In genomic region chr10:93301831-93302230, GRCm38 (mm10) we compare ENCODE assay signal across 20 mouse cellular contexts. TPM values are rescaled to one million over a fixed set of nuclear protein-coding genes. Genes with fewer than 3 reads are reported as not detected.
DNase-seq lines count a peak whose midpoint lies in the region; ATAC-seq and TF ChIP-seq lines count a peak whose summit lies in the region.
"Had no signal": no experiment of that assay in that cellular context is flagged by ENCODE, and none has a peak within 500 bp of the region (broad histone marks: within the 10 kb centered on the region; RNA-seq: fewer than 3 reads in every experiment).

No protein-coding gene starts in this region.

- H3K4me3 ChIP-seq in heart, embryonic 13.5 days = no peak overlapping the region
- H3K4me3 ChIP-seq in heart, embryonic 10.5 days = no peak overlapping the region
- no peak overlapping the region for H3K4me3 ChIP-seq in kidney, embryonic 16.5 days (ENCODE audit: low read length)
- H3K4me3 ChIP-seq in kidney, embryonic 14.5 days (ENCODE audit: low read length) = no peak overlapping the region
- H3K4me3 ChIP-seq in embryonic facial prominence, embryonic 14.5 days (ENCODE audit: low read depth, low read length) = no peak overlapping the region
- no peak overlapping the region for H3K4me3 ChIP-seq in heart, postnatal 0 days (ENCODE audit: low read depth, low read length)
- H3K4me3 ChIP-seq: forebrain, embryonic 10.5 days; hindbrain, embryonic 12.5 days; liver, embryonic 13.5 days; lung, embryonic 15.5 days; neural tube, embryonic 15.5 days had no signal

- no peaks in the 10 kb centered on the region for H3K9me3 ChIP-seq in heart, embryonic 13.5 days
- H3K9me3 ChIP-seq in heart, embryonic 10.5 days = no peaks in the 10 kb centered on the region
- no peaks in the 10 kb centered on the region for H3K9me3 ChIP-seq in kidney, embryonic 16.5 days (ENCODE audit: low read length)
- no peaks in the 10 kb centered on the region for H3K9me3 ChIP-seq in kidney, embryonic 14.5 days (ENCODE audit: control insufficient read depth, low read length)
- H3K9me3 ChIP-seq in embryonic facial prominence, embryonic 14.5 days (ENCODE audit: control insufficient read depth, low read length) = no peaks in the 10 kb centered on the region
- no peaks in the 10 kb centered on the region for H3K9me3 ChIP-seq in heart, postnatal 0 days (replicated peaks; ENCODE audit: control insufficient read depth, low read length)
- H3K9me3 ChIP-seq: forebrain, embryonic 10.5 days; hindbrain, embryonic 12.5 days; liver, embryonic 13.5 days; lung, embryonic 15.5 days; neural tube, embryonic 15.5 days had no signal

- H3K4me2 ChIP-seq in heart, embryonic 13.5 days = peak overlapping the region; percentile 2; the same call in 1 of the 2 replicates
- H3K4me2 ChIP-seq in kidney, embryonic 16.5 days (replicated peaks; ENCODE audit: low read depth, low read length) = 0 out of 2 replicates have a peak overlapping the region, but pooled peaks have one; percentile 4
- H3K4me2 ChIP-seq in kidney, embryonic 14.5 days (replicated peaks; ENCODE audit: low read depth, low read length) = no peak overlapping the region
- H3K4me2 ChIP-seq in embryonic facial prominence, embryonic 14.5 days (ENCODE audit: low read depth, low read length) = no peak overlapping the region
- H3K4me2 ChIP-seq in heart, postnatal 0 days (ENCODE audit: low read depth, low read length) = no peak overlapping the region
- H3K4me2 ChIP-seq: hindbrain, embryonic 12.5 days; liver, embryonic 13.5 days; lung, embryonic 15.5 days; neural tube, embryonic 15.5 days had no signal

- 57% methylated on average over 8 of the region's 8 CpGs for WGBS in heart, embryonic 13.5 days
- 58% methylated on average over 8 of the region's 8 CpGs for whole genome bisulfite sequencing in heart, embryonic 10.5 days
- WGBS in kidney, embryonic 16.5 days = 64% methylated on average over 8 of the region's 8 CpGs
- WGBS in kidney, embryonic 14.5 days = 62% methylated on average over 8 of the region's 8 CpGs
- WGBS in embryonic facial prominence, embryonic 14.5 days = 71% methylated on average over 8 of the region's 8 CpGs
- 62% methylated on average over 8 of the region's 8 CpGs for WGBS in heart, postnatal 0 days

- H3K4me1 ChIP-seq in heart, embryonic 13.5 days = peaks cover 57% of the 10 kb centered on the region
- H3K4me1 ChIP-seq in heart, embryonic 10.5 days = peaks cover 19% of the 10 kb centered on the region
- H3K4me1 ChIP-seq in kidney, embryonic 16.5 days (ENCODE audit: insufficient read depth, low read length) = peaks cover 23% of the 10 kb centered on the region
- 0 out of 2 replicates have a peak, but pooled peaks cover 6% of the 10 kb centered on the region for H3K4me1 ChIP-seq in kidney, embryonic 14.5 days (ENCODE audit: control insufficient read depth, insufficient read depth, low read length)
- peaks cover 20% of the 10 kb centered on the region for H3K4me1 ChIP-seq in embryonic facial prominence, embryonic 14.5 days (ENCODE audit: control insufficient read depth, insufficient read depth, low read length)
- H3K4me1 ChIP-seq in heart, postnatal 0 days (ENCODE audit: control insufficient read depth, insufficient read depth) = peaks cover 3% of the 10 kb centered on the region; the same call in 1 of the 2 replicates
- H3K4me1 ChIP-seq: neural tube, embryonic 15.5 days had no signal

- no peak overlapping the region for H3K9ac ChIP-seq in heart, embryonic 13.5 days
- no peak overlapping the region for H3K9ac ChIP-seq in kidney, embryonic 16.5 days (replicated peaks; ENCODE audit: low read length)
- H3K9ac ChIP-seq in kidney, embryonic 14.5 days (ENCODE audit: low read depth, low read length) = no peak overlapping the region
- H3K9ac ChIP-seq in embryonic facial prominence, embryonic 14.5 days (ENCODE audit: low read depth, low read length) = no peak overlapping the region
- no peak overlapping the region for H3K9ac ChIP-seq in heart, postnatal 0 days (replicated peaks; ENCODE audit: low read depth, low read length)
- H3K9ac ChIP-seq: forebrain, postnatal 0 days; hindbrain, embryonic 12.5 days; liver, embryonic 13.5 days; lung, embryonic 15.5 days; neural tube, embryonic 15.5 days had no signal

- ATAC-seq in heart, embryonic 13.5 days (ENCODE audit: extremely low read depth, insufficient number of reproducible peaks, low FRiP score, low TSS enrichment) = no peak
- ATAC-seq in kidney, embryonic 16.5 days (ENCODE audit: low FRiP score, low TSS enrichment) = no peak
- no peak for ATAC-seq in kidney, embryonic 14.5 days (ENCODE audit: low FRiP score, low TSS enrichment)
- ATAC-seq in embryonic facial prominence, embryonic 14.5 days (ENCODE audit: low read depth) = no peak
- no peak for ATAC-seq in heart, postnatal 0 days (ENCODE audit: insufficient read depth, low read depth)
- ATAC-seq: forebrain, postnatal 0 days; midbrain, embryonic 16.5 days had no signal

- no peak for DNase-seq in heart, embryonic 10.5 days (ENCODE audit: low spot score)
- DNase-seq in embryonic facial prominence, embryonic 14.5 days (ENCODE audit: low spot score) = no peak
- DNase-seq in heart, postnatal 0 days (ENCODE audit: low spot score) = no peak
- DNase-seq in embryo, embryonic 9.5 days (ENCODE audit: extremely low spot score) = no peak
- DNase-seq: adrenal gland, adult 8-10 months; cerebellum, postnatal 10 days; forebrain, postnatal 0 days; liver, embryonic 13.5 days; right cerebral cortex, postnatal 14 days; spleen, adult 18-20 months; thymus, adult 18-20 months; thymus, postnatal 4 days had no signal

- TF ChIP-seq EP300 in heart, postnatal 0 days (IDR thresholded peaks at IDR 0.05; ENCODE audit: low read depth) = no peak

- H3K27me3 ChIP-seq in heart, embryonic 13.5 days (replicated peaks) = no peaks in the 10 kb centered on the region
- H3K27me3 ChIP-seq in heart, embryonic 10.5 days (ENCODE audit: insufficient read depth, poor library complexity, severe bottlenecking) = no peaks in the 10 kb centered on the region
- no peaks in the 10 kb centered on the region for H3K27me3 ChIP-seq in kidney, embryonic 16.5 days (ENCODE audit: insufficient read depth, low read length)
- H3K27me3 ChIP-seq in kidney, embryonic 14.5 days (ENCODE audit: control insufficient read depth, insufficient read depth, low read length) = no peaks in the 10 kb centered on the region
- H3K27me3 ChIP-seq in embryonic facial prominence, embryonic 14.5 days (replicated peaks; ENCODE audit: control insufficient read depth, insufficient read depth, low read length) = no peaks in the 10 kb centered on the region
- no peaks in the 10 kb centered on the region for H3K27me3 ChIP-seq in heart, postnatal 0 days (ENCODE audit: control insufficient read depth, insufficient read depth, low read length)
- H3K27me3 ChIP-seq: hindbrain, embryonic 12.5 days; liver, embryonic 13.5 days; lung, embryonic 15.5 days; neural tube, embryonic 15.5 days had no signal

- no peak for TF ChIP-seq CTCF in heart, postnatal 0 days (IDR thresholded peaks at IDR 0.05; ENCODE audit: low read depth)

- peaks cover 7% of the 10 kb centered on the region; the same call in 1 of the 2 replicates for H3K36me3 ChIP-seq in heart, embryonic 13.5 days
- 0 out of 2 replicates have a peak, but pooled peaks cover 3% of the 10 kb centered on the region for H3K36me3 ChIP-seq in heart, embryonic 10.5 days
- H3K36me3 ChIP-seq in kidney, embryonic 16.5 days (ENCODE audit: insufficient read depth, low read length) = no peaks in the 10 kb centered on the region
- H3K36me3 ChIP-seq in kidney, embryonic 14.5 days (ENCODE audit: control insufficient read depth, insufficient read depth, low read length) = no peaks in the 10 kb centered on the region; the same call in 1 of the 2 replicates
- H3K36me3 ChIP-seq in embryonic facial prominence, embryonic 14.5 days (ENCODE audit: control insufficient read depth, insufficient read depth, low read length) = 0 out of 2 replicates have a peak, but pooled peaks cover 3% of the 10 kb centered on the region
- no peaks in the 10 kb centered on the region for H3K36me3 ChIP-seq in heart, postnatal 0 days (replicated peaks; ENCODE audit: control insufficient read depth, insufficient read depth, low read length)
- H3K36me3 ChIP-seq: forebrain, embryonic 10.5 days; hindbrain, embryonic 12.5 days; liver, embryonic 13.5 days; lung, embryonic 15.5 days; neural tube, embryonic 15.5 days had no signal

- H3K27ac ChIP-seq in heart, embryonic 13.5 days (replicated peaks) = peak overlapping the region; percentile 29; the same call in 1 of the 2 replicates
- H3K27ac ChIP-seq in heart, embryonic 10.5 days = no peak overlapping the region
- peak overlapping the region; percentile 36 for H3K27ac ChIP-seq in kidney, embryonic 16.5 days (ENCODE audit: low read length)
- H3K27ac ChIP-seq in kidney, embryonic 14.5 days (ENCODE audit: low read depth, low read length) = no peak overlapping the region
- H3K27ac ChIP-seq in embryonic facial prominence, embryonic 14.5 days (replicated peaks; ENCODE audit: low read depth, low read length) = peak overlapping the region; percentile 55; the same call in 1 of the 2 replicates
- H3K27ac ChIP-seq in heart, postnatal 0 days (ENCODE audit: low read depth) = peak overlapping the region; percentile 83
- H3K27ac ChIP-seq: forebrain, embryonic 10.5 days; hindbrain, embryonic 12.5 days; liver, embryonic 13.5 days; neural tube, embryonic 15.5 days had no signal

RNA-seq across cellular contexts. Expression of gene Elk3, which starts 9.1 kb away (rescaled TPM):
- polyA plus RNA-seq in heart, embryonic 13.5 days (2015; fragmentation: Nextera tagmentation; extraction: Ambion mirVana) = 34.5 and 38.3 TPM in 2 replicates
- 23.6 and 25.9 TPM in 2 replicates for polyA plus RNA-seq in heart, embryonic 10.5 days (2016; fragmentation: Nextera tagmentation; extraction: Ambion mirVana)
- 41.3 and 45.6 TPM in 2 replicates for polyA plus RNA-seq in kidney, embryonic 16.5 days (2015; fragmentation: Nextera tagmentation; extraction: Ambion mirVana)
- polyA plus RNA-seq in kidney, embryonic 14.5 days (2014; fragmentation: Nextera tagmentation; extraction: Ambion mirVana) = 43.4 and 49.1 TPM in 2 replicates
- polyA plus RNA-seq in embryonic facial prominence, embryonic 14.5 days (2014; fragmentation: Nextera tagmentation; extraction: Ambion mirVana) = 34.4 and 39.4 TPM in 2 replicates
- total RNA-seq in heart, postnatal 0 days (2014; rRNA removed; ENCODE audit: low replicate concordance) = 45.0 and 47.3 TPM in 2 replicates
- 31.0 and 34.4 TPM in 2 replicates for polyA plus RNA-seq in heart, postnatal 0 days (2015; fragmentation: Nextera tagmentation; extraction: Ambion mirVana)

Comparison
In these comparisons a context has a peak if more than half of its experiments do, and no peak if none do; other contexts are left out.
1. H3K27ac ChIP-seq: peak in heart, embryonic 13.5 days (single experiment), kidney, embryonic 16.5 days (single experiment), embryonic facial prominence, embryonic 14.5 days (single experiment) and heart, postnatal 0 days (single experiment); none in heart, embryonic 10.5 days (single experiment) and kidney, embryonic 14.5 days (single experiment).
2. H3K4me2 ChIP-seq: peak in heart, embryonic 13.5 days (single experiment) and kidney, embryonic 16.5 days (single experiment); none in kidney, embryonic 14.5 days (single experiment), embryonic facial prominence, embryonic 14.5 days (single experiment) and heart, postnatal 0 days (single experiment).